Mouse (Mus musculus) spleen, adult 2 months (tissue): ENCODE measurements around the gene Oxnad1.

Experiments
- CTCF ChIP-seq: fragments of 200-500 bp; IDR thresholded peaks from 2 replicates; pipeline ENCODE4 v1.5.1; 2011; ENCODE audit warnings: mild to moderate bottlenecking, inconsistent platforms; ENCODE audit not compliant: insufficient read depth, insufficient read length, insufficient replicate concordance; ENCODE audit errors: extremely low read depth
- POLR2A ChIP-seq: fragments of 200-500 bp; IDR thresholded peaks from 2 replicates; pipeline ENCODE4 v1.6.1; 2011; ENCODE audit warnings: low read depth, low read length, inconsistent platforms

- TF ChIP-seq POLR2A: no peak
- no peak for TF ChIP-seq CTCF
Measured at GRCm38 (mm10) chr14:32083466-32083865, 1.7 kb upstream of the Oxnad1 start.
